Mouse (Mus musculus) CD8-positive naive resting alpha-beta T cell, adult 2 months (primary cell): ENCODE data around the gene Il1r1.

Source experiments
- DNase-seq, 2 experiments: peaks; one replicate each; pipeline ENCODE4 v3.0.0; 2022; ENCODE audit warnings: low read depth in 2 of 2, low spot score in 2 of 2

The Il1r1 gene

DNA sequence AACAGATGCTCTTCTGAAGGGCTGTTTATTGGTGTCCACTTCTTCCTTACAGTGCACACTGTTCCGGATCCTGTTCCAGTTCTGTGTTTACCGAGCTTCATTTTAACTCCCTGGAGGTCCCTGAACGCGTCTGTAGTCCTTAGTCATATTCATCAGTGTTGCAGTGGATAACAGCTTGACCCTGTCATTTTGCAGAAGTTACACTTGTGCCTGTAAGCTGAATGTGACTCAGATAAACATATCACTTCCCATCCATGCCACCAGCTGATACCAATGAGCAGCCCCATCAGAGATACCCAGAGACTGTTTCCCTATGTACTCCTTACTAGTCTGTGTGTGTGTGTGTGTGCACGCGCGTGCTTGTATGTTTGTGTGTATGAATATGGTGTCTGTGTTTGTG lies 5.5 kb downstream of the Il1r1 start:
- no peak for DNase-seq

DNA sequence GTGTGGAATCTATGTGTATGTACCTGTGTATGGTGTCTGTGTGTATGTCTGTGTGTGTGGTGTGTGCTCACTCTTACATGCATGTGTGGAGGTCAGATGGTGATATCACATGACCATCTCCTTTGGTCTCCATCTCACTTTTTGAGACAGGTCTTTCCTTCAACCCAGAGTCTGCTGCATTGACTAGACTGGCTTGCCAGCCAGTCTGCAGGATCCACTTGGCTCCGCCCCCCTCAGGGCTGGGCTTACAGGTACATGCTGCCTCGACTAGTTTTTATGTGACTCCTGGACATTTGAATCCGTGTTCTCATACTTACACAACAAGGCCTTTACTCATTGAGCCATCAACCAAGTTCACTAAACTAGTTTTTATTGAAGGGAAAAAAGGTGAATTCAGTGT lies 6.2 kb downstream of the Il1r1 start:
- no peak for DNase-seq

DNA sequence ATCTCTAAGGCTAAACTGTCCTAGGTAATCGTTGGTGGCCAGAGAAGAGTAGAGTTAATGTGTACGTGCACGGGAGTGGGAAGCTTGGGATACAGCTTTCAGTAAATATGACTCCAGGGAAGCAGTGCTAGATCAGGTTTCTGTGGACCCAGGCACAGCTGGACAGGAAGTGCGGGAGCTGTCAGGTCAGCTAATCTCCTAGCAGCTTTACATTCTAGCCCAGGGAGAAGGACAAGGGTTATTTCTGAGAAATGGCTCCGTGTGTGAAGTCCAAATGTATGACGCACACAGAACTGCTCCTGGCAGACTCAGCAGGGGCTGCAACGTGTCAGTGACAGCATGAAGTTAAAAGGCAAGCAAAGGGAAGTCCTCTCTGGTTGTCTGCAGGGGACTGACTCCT lies 8.3 kb downstream of the Il1r1 start:
- DNase-seq, result no peak

DNA sequence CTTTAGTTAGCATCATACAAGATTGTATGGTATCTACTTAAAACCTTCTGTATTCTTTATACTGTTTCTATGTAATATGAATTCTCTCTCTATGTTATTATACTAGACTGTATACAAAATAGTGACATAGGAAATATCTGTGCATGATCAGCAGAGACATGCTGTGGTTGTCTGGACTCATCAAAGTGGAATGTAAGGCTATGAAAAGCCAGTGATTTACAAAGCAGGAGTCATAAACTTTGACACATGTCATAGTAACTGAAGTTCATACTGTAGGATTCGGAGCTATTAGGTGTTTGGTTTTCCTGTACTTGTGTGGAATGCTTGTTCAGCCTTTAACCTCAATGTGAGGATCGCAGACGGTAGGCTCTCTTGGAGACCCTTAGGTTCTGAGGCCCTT lies 8.7 kb downstream of the Il1r1 start:
- no peak for DNase-seq

DNA sequence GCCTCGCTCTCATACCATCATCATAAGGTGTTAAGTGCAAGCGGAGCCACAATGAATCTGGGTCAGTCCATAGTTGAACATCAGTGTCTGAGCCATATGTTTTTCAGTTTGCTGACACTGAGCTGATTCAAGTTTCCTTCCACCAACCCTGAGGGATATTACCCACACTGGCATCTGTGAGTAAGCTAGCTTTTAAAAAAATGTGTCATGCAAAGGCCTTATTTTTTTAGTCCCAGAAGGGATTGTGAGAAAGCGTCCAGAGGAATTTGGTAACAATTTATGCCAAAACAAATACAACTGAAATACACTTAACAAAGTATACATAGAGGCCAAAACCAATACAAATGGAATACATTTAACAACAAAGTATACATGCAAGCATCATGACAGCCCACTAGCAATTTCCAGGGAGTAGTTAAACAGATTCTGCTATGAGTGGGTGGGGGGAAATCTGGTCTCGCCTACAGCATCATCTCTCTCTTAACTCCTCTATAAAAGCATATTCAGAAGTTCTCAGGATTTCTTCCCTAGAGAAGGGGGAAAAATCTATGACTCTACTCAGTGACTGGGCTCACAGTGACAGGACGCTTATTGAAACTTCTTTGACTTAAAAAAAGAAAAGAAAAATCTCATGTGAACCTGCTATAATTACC lies 10.8 kb downstream of the Il1r1 start:
- no peak for DNase-seq

DNA sequence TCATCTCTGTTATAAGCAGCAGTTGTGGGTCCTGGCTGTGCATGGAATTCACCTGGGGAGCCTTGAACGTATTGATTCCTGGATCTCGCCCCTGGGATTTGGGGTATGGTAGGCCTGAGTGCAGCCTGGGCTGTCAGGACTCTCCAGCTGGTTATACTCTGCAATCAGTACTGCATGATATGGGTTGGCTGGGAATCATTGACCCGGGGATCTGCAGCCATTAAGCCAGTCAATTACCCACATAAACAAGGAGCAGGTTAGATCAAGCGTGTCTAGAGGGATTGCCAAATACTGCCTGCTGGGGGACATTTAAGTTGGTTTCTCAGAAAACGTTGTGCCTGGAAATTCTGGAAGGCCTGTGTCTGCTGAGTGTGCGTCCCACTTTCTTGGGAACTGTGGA lies 11.8 kb downstream of the Il1r1 start:
- no peak for DNase-seq

DNA sequence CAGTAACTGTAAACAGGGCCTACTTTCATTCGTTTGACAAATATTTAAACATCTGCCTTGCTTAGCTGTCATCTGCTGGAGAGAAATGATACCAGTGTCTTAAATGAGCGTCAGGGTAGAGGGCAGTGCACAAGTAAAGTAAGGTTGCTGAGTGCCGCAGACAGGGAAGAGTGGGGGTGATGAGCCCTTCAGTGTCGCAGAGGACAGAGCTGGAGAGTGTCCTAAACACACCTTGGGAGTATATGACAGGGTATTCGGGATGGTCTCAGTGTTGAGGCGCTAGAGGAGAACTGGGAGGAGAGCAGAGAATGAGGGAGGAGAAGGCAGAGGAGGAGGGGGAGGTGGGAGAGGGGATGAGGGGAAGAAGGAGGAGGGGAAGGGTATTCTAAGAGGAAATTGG lies 12.2 kb downstream of the Il1r1 start:
- DNase-seq, result no peak

DNA sequence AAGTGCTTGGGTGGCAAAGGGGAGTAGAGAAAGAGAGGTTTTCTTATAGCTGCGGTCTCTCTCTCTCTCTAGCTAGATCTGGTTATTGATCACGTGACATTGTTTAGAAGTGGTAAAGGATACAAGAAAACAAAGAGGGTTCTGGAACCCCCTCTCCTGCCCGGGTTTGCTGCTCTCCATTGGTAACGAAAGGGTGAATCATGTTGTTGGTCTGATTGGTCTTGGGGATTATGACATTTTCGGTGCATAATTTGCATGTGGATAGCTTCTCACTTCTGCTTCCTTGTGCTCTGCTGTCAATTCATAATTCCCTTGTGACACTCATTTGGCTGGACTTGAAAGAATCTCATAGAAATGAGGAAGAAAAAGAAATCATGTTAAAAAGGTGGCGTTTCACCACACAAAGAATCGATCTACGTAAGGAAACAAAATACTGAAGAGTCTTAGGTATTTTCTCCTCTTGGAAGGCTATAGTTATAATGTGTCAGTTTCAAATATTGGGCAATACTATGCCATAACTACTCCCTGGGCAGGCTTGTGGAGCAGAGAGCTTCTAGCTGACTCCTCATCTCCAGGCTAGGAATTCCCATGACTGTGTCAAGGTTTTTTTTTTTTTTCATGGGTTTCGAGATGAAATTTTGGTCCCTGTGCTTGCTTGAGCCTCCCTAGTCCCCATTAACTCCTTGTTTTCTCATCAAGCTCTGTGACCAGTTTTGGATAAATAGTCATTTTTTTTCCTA lies 15.6 kb downstream of the Il1r1 start:
- no peak for DNase-seq

DNA sequence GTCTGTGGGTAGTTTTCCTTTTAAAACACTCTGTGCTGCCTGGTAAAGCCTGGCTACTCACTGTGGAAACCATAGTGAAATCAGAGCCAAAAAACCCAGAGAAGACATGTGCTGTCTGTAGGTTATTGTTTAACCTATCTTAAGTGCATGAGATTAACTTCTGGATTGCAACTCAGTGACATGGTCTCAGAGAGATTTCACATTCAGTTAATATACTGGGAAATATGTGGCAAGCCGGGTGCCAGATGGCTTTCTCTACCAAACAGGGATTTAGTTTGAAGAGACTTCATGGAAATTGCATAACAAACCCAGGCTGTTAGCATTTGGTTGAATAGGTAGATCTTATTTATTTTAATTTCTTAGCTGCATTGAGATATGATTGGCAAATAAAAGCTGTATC lies 17.8 kb downstream of the Il1r1 start:
- no peak for DNase-seq

DNA sequence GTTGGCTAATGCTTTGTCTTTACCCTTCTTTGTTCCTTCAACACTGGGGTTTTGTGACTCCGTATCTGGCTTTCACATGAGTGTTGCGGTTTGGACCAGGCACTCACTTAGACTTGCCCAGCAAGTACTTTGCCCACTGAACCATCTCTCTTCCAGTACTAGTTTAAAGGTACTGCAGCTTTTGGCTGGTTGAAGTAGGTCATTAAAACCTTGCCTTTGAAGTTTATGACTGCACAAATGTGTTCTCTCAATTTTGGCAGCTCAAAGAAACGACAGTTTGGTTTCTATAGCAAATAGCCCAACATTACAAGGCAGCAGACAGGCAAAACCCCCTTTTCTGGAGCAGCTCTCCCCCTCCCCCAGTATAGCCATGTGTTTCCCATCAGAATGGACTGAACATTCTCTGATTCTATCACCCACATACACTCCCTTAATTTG lies 18.7 kb downstream of the Il1r1 start:
- no peak for DNase-seq

DNA sequence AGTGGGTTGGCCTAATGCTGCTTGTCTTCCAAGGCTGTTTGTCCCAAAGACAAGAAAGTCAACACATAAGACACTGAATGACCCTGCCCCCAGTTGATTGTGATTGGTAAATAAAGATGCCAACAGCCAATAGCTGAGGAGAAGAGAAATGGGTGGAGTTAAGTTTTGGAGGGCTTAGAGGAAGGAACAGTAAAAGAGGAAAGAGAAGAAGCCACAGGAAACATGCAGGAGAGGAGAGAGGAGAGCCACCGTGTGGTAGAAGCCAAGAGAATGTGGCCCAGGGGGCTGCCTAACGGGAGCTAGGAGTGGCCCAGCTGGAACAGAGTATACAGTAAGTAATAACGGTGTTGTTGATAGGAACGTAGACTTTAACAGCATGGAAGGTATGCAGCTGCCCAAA lies 25.5 kb downstream of the Il1r1 start:
- no peak for DNase-seq

DNA sequence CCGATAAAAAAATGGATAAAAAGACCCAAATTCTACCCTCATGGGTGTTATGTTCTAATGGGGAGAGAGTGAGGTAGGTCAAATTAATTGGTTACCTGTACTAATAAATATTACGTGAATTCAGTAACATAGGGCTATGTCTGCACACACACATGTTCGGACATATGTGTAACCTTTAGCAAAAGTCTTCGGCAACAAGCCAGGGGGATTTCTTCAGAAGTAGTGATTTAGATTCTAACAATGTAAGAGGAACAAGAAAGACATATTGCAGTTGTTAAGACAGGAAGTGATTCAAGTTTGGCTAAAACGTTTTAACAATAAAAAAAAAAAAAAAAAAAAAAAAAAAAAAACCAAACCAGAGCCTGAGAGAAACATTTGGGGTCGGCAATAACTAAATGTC lies 27.6 kb downstream of the Il1r1 start:
- DNase-seq, result no peak

DNA sequence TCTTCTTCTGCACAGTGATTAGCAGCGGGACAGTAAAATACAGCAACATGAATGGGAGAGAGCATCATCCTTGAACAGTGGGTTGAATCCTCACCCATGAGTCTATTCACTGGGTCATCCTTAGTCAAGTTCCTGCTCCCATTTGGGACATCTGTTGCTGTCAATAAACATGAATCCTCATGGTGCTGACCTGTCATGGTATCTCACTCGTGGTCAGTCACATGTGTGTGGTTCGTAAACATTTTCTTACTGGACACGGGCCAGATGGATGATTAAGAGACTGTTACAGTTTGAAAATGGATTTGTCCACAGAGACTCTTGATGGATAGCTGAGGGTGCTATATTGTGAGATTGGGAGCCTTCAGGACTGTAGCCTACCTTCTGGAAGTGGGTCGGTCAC lies 29.1 kb downstream of the Il1r1 start:
- DNase-seq, result no peak

DNA sequence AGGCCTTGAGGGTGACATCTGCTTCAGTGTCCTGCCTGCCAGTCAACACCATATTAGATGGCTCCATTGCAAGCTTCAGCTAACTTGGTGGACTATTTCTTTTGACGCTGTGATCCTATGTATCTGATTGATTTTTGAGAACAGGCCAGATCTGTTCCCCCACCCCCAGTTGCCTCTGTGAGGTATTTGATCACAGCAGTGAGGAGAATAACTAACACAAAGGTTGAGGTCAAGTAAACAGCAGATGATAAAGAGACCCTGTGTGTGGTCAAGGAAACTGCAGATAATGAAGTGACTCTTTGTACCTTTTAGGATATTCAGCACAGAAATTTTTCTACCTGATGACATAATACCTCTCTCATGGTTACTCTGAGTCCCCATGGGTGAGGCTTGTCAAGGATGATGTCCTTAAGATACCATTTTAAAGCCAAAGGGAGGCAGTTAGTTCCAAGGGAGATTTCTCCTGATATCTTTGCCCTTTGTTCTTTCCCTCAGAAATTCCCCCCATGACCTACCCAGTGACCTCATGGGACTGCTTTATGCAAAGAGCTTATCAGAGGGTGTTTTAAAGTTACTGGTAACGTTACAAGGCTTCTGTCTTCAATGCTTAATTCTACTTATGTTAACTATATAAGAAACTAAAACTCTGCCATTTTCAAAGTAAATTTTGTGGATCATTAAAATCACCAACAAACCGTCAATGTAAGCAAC lies 29.6 kb downstream of the Il1r1 start:
- DNase-seq, result no peak

DNA sequence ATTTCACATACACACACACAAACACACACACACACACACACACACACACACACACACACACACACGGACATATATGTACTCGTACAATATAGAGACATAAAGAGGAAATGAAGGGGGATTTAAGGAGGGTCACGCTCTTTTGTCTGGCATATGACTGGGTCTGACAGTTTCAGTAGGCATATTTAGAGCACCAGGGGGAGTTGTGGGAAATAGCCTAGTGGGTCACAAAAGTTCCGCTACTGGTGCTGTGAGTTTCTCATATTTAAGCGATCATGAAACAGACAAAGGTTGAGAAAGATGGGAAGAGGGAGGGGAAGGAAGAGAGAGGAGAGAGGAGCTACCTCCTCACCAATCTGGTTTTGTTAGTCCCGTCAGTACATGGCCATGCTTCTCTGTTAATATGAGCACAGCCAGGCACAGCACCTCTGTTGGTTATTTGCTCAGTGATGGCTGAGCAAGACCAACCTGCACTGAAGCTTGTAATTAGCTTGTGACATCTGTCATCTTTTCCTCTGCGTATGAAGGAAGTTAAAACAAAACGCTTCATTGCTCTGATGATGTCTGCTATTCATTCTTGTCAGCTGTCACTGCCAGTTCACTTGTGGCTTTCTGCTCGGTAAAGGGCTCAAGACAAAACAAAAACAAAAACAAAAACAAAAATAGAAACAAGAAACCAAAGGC lies 37.7 kb downstream of the Il1r1 start:
- DNase-seq, result no peak

DNA sequence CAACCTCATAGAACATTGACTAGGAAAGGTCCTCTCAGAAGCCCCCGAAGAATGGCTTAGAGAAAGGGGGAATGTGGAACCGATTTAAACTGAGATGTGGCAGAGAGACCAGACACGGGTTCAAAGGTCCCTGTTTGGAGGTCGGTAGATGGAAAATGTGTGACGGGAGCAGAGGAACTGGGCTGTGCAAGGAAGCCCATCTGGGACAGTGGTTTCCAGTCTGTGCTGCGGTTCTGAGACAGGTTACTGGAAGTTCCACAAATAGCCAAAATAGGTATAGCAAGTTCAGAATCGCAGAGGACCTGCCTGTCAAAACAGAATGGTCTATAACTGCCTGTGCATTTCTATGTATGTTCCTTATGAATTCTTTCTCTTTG lies 38.2 kb downstream of the Il1r1 start:
- no peak for DNase-seq

DNA sequence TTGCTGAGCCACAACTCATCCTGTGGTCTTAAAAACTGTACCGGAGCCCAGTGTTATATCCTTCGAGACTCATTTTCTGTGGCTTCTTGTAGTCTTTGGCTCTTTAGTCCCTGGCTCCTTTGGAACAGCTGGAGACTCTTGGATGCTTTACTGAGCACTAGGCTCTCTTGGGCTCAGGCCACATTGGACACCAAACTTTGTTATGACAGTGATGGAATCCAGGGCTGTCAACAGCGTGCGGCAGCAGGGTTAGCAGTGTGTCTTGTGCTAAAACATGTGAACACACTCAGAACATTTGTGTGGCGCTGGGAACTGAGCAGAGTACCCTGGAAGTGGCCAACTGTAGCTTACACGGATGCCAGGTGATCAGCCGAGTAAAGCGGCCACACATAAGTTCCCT lies 38.8 kb downstream of the Il1r1 start:
- no peak for DNase-seq

DNA sequence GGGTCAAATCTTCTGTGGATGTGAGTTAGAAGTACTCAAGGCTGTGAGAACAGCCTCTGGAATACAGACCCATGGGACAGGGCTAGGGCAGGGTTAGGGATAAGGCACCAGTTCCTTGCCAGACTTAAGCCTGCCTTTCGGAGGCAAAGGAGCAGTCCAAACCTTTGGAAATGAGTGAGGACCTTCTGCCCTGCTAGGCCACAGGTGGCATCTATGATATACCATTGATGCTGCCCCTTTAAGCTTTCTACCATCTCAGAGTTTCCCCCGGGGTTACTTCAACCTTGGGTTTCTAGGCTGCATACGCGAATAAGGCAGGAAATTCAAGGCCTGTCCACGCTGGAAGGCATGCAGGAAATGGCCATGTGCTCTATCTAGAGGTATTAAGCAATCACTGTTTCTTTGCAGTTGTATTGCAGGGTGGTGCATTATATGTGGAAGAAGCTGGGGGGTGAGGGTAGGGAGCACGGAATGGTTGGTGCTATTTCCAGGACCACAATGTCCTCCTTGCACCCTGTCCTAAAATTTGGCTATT lies 40.5 kb downstream of the Il1r1 start:
- DNase-seq, result no peak

DNA sequence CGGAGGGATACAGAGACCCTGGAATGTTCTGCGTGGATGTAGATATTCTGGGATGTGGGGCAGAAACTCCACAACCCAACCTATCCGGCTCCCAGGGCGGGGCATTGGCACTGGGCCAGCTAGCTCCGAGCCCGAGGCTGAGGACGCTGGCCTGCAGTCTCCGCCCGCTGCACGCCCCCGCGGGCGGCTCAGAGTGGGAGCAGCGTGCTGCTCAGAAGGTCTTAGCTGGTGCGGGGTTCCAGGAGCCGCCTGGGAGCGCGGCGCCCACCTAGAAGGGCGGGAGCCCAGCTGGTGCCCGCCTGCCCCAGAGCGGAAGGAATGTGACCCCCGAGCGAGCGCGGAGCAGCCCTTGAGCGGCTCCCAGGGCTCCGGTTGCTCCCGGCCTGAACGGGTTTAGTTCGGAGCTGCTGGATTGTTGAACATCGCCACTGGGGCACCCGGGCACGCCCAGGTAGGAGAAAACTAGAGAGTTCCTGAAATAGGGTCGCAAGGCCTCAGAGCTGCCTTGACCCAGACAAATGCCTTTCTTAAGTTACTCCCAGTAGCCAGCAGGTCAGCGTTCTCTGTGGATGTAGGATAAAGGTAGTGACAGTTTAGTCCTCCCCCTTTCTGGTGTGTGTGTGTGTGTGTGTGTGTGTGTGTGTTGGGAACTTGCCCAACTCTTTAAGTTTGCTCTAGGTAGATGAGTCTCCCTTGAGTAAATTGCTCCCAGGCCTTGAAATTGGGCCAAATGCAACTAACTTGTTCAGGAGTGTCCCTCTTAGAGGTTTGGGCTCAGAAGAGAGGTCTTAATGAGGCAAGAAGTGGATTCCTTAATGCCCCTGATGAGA lies 41.8 kb downstream of the Il1r1 start:
- DNase-seq, result no peak

DNA sequence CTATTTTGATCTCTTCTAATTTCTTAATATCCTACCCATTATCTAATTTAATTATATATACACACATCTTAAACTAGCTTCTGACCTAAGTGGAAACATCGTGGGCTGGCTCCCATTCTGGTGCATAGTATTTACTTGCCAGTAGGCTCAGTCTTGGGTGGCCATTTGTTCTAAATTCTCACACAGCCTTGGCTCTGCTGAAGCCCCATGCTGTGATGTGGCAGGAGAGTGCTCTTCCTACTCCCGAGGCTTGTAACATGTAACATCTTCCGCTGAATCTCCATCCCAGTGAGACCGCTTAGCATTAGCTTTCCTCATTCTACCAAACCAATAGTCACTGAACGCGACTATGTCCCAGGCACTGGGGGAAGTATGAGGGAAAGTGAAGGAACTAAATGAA lies 43.0 kb downstream of the Il1r1 start:
- DNase-seq, result no peak

DNA sequence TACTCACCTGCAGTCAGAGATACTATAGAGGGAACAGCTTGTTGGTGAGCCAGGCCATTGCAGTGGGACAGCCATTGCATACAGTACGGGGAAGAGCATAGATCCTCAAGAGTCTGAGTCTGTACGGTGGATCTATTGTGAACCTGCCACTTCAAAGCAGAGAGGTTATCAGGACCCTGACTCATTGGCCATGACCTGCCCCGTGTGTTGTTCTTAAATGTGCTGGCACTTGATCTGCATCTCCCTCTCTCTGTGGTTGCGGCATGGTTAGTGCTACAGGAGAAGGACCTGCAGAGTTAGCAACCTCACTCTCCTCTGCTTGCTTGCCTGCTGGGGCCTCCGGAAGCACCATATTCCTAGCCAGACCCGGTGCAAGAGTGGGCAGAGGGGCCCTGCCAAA lies 43.7 kb downstream of the Il1r1 start:
- DNase-seq, result no peak
